Mouse (Mus musculus) neural tube, embryonic 13.5 days (tissue): Measurements from ENCODE around the gene Zfp715. TPM values are rescaled to one million over a fixed set of nuclear protein-coding genes. Genes with fewer than 3 reads are reported as not detected.
"Not testable (repeated sequence)": the region's sequence is repeated elsewhere in the genome, so short reads cannot be mapped to it uniquely, and the experiment has no call there.

Source experiments
- ATAC-seq: fragments of 200-750 bp; cut with Nextera tagmentation; 2 replicates; pipeline ENCODE4 v1.8.0; 2017; ENCODE audit warnings: low read depth, mild to moderate bottlenecking, moderate TSS enrichment, moderate library complexity
- H3K27ac ChIP-seq: fragments of 300-500 bp; sonication (generic); replicated peaks from 2 replicates; pipeline ENCODE4 v1.5.1; 2015; ENCODE audit warnings: moderate library complexity, mild to moderate bottlenecking, inconsistent platforms
- H3K27me3 ChIP-seq: fragments of 300-500 bp; sonication (generic); 2 replicates; pipeline ENCODE4 v1.6.1; 2015; ENCODE audit warnings: mild to moderate bottlenecking, inconsistent platforms
- H3K36me3 ChIP-seq: fragments of 300-500 bp; sonication (generic); 2 replicates; pipeline ENCODE4 v1.6.1; 2015; ENCODE audit warnings: mild to moderate bottlenecking, inconsistent platforms
- H3K4me1 ChIP-seq: fragments of 300-500 bp; sonication (generic); replicated peaks from 2 replicates; pipeline ENCODE4 v1.6.1; 2015; ENCODE audit warnings: inconsistent platforms
- H3K4me2 ChIP-seq: fragments of 300-500 bp; sonication (generic); 2 replicates; pipeline ENCODE4 v1.6.1; 2015; ENCODE audit warnings: inconsistent platforms, mild to moderate bottlenecking, moderate library complexity
- H3K4me3 ChIP-seq: fragments of 300-500 bp; sonication (generic); 2 replicates; pipeline ENCODE4 v1.5.1; 2015; ENCODE audit warnings: mild to moderate bottlenecking, inconsistent platforms
- H3K9ac ChIP-seq: fragments of 300-500 bp; sonication (generic); 2 replicates; pipeline ENCODE4 v1.6.1; 2015; ENCODE audit warnings: moderate library complexity, mild to moderate bottlenecking, inconsistent platforms
- H3K9me3 ChIP-seq: fragments of 300-500 bp; sonication (generic); 2 replicates; pipeline ENCODE4 v1.6.1; 2016; ENCODE audit warnings: inconsistent platforms
- WGBS: fragments of 180-500 bp; shearing (Covaris S2); methylation state at CpG from one replicate; pipeline ENCODE4 v1.1.7; 2015; 5-methylcytosine and 5-hydroxymethylcytosine counted together
- polyA plus RNA-seq: library from polyadenylated mRNA; unstranded; fragments of >200 nt; fragmentation: Nextera tagmentation; extraction: Ambion mirVana; gene quantifications from 2 replicates; pipeline ENCODE4 v1.2.1, GENCODE M21; 2015

Zfp715 gene
- 16.2 and 17.4 TPM in 2 replicates for polyA plus RNA-seq

- H3K4me2 ChIP-seq, result peak within 1 kb of the TSS; percentile 86
- no peaks in the 10 kb centered on the region for H3K9me3 ChIP-seq
- peaks cover 23% of the 10 kb centered on the region for H3K36me3 ChIP-seq
- H3K4me3 ChIP-seq, result peak within 1 kb of the TSS; percentile 83
- H3K27ac ChIP-seq, result peak within 1 kb of the TSS; percentile 83
- under 1% methylated on average over 33 of the region's 33 CpGs for WGBS
- H3K27me3 ChIP-seq, result no peaks in the 10 kb centered on the region
- peak; percentile 96 for ATAC-seq
- H3K4me1 ChIP-seq, result peaks cover 30% of the 10 kb centered on the region
- H3K9ac ChIP-seq, result peak within 1 kb of the TSS; percentile 87
These were observed at the start of gene Zfp715 for GRCm38 (mm10) chr7:43313013-43313428. TSS of gene Zfp715 (minus strand) at chr7:43313294.

- no peaks in the 10 kb centered on the region for H3K9me3 ChIP-seq
- no peak overlapping the region for H3K4me3 ChIP-seq
- no peaks in the 10 kb centered on the region for H3K27me3 ChIP-seq
- no peak overlapping the region for H3K27ac ChIP-seq
- H3K4me2 ChIP-seq, result no peak overlapping the region
- no peaks in the 10 kb centered on the region for H3K4me1 ChIP-seq
- whole genome bisulfite sequencing, result 77% methylated on average over 4 of the region's 4 CpGs
- H3K9ac ChIP-seq, result no peak overlapping the region
- no peak for ATAC-seq
- no peaks in the 10 kb centered on the region for H3K36me3 ChIP-seq
These were observed 48.9 kb upstream of the Zfp715 start for GRCm38 (mm10) chr7:43362021-43362420.

GRCm38 (mm10) chr7:43361442-43361841 lies 48.3 kb upstream of the Zfp715 start:
- no peaks in the 10 kb centered on the region for H3K9me3 ChIP-seq

GRCm38 (mm10) chr7:43358556-43358955 lies 45.5 kb upstream of the Zfp715 start:
- Histone ChIP-seq H3K4me1 (no peaks in the 10 kb centered on the region), H3K27me3 (no peaks in the 10 kb centered on the region), H3K27ac (no peak overlapping the region), H3K4me3 (no peak overlapping the region), H3K36me3 (no peaks in the 10 kb centered on the region), H3K9ac (no peak overlapping the region), H3K4me2 (no peak overlapping the region), H3K9me3 (no peaks in the 10 kb centered on the region)
- no peak for ATAC-seq
- 86% methylated on average over 3 of the region's 3 CpGs for WGBS

More at GRCm38 (mm10) chr7:43361442-43361841, 48.3 kb upstream of the Zfp715 start:
- Histone ChIP-seq H3K4me3 (no peak overlapping the region), H3K9ac (no peak overlapping the region), H3K4me1 (no peaks in the 10 kb centered on the region), H3K4me2 (no peak overlapping the region), H3K27me3 (no peaks in the 10 kb centered on the region), H3K27ac (no peak overlapping the region), H3K36me3 (no peaks in the 10 kb centered on the region)
- no peak for ATAC-seq
- WGBS, result 83% methylated on average over 1 of the region's 1 CpGs

- Histone ChIP-seq H3K4me2 (no peak overlapping the region), H3K27ac (no peak overlapping the region), H3K27me3 (no peaks in the 10 kb centered on the region), H3K4me1 (no peaks in the 10 kb centered on the region), H3K4me3 (no peak overlapping the region), H3K36me3 (no peaks in the 10 kb centered on the region), H3K9me3 (no peaks in the 10 kb centered on the region), H3K9ac (no peak overlapping the region)
- no peak for ATAC-seq
- WGBS, result 13% methylated on average over 12 of the region's 12 CpGs
These were observed 42.1 kb upstream of the Zfp715 start for GRCm38 (mm10) chr7:43354893-43355835.

- H3K9me3 ChIP-seq, result no peaks in the 10 kb centered on the region
- H3K9ac ChIP-seq, result no peak overlapping the region
- ATAC-seq, result no peak
- H3K4me2 ChIP-seq, result no peak overlapping the region
- no peaks in the 10 kb centered on the region for H3K4me1 ChIP-seq
- 86% methylated on average over 4 of the region's 4 CpGs for WGBS
- H3K27me3 ChIP-seq, result no peaks in the 10 kb centered on the region
- no peak overlapping the region for H3K27ac ChIP-seq
- no peak overlapping the region for H3K4me3 ChIP-seq
- H3K36me3 ChIP-seq, result no peaks in the 10 kb centered on the region
These were observed 40.7 kb upstream of the Zfp715 start for GRCm38 (mm10) chr7:43353758-43354157.

- 80% methylated on average over 4 of the region's 4 CpGs for WGBS
- Histone ChIP-seq H3K4me3 (no peak overlapping the region), H3K27me3 (no peaks in the 10 kb centered on the region), H3K27ac (no peak overlapping the region), H3K9ac (no peak overlapping the region), H3K4me1 (no peaks in the 10 kb centered on the region), H3K9me3 (no peaks in the 10 kb centered on the region), H3K36me3 (no peaks in the 10 kb centered on the region), H3K4me2 (no peak overlapping the region)
- ATAC-seq, result no peak
These were observed 40.0 kb upstream of the Zfp715 start for GRCm38 (mm10) chr7:43353118-43353517.

GRCm38 (mm10) chr7:43351154-43351553 lies 38.1 kb upstream of the Zfp715 start, which contains the start of gene Siglecf:
TSS of gene Siglecf (plus strand) at chr7:43351341.
- no peak within 1 kb of the TSS for H3K4me2 ChIP-seq
- H3K4me1 ChIP-seq, result no peaks in the 10 kb centered on the region
- no peaks in the 10 kb centered on the region for H3K36me3 ChIP-seq
- H3K27me3 ChIP-seq, result no peaks in the 10 kb centered on the region
- H3K27ac ChIP-seq, result no peak within 1 kb of the TSS
- H3K9me3 ChIP-seq, result no peaks in the 10 kb centered on the region
- 74% methylated on average over 3 of the region's 3 CpGs for WGBS
- H3K9ac ChIP-seq, result no peak within 1 kb of the TSS
- no peak for ATAC-seq
- no peak within 1 kb of the TSS for H3K4me3 ChIP-seq

GRCm38 (mm10) chr7:43349623-43350022 lies 36.5 kb upstream of the Zfp715 start:
- H3K4me1 ChIP-seq, H3K4me2 ChIP-seq, H3K27ac ChIP-seq, H3K9me3 ChIP-seq, H3K4me3 ChIP-seq, ATAC-seq, H3K27me3 ChIP-seq, H3K9ac ChIP-seq, H3K36me3 ChIP-seq: not testable (repeated sequence)
- WGBS, result 78% methylated on average over 5 of the region's 5 CpGs

GRCm38 (mm10) chr7:43346571-43346970 lies 33.5 kb upstream of the Zfp715 start:
- no peak overlapping the region for H3K4me3 ChIP-seq
- H3K27ac ChIP-seq, result no peak overlapping the region
- 61% methylated on average over 1 of the region's 1 CpGs for WGBS
- no peak for ATAC-seq
- H3K4me2 ChIP-seq, result no peak overlapping the region
- no peaks in the 10 kb centered on the region for H3K9me3 ChIP-seq
- H3K27me3 ChIP-seq, result no peaks in the 10 kb centered on the region
- no peaks in the 10 kb centered on the region for H3K4me1 ChIP-seq
- no peak overlapping the region for H3K9ac ChIP-seq
- H3K36me3 ChIP-seq, result no peaks in the 10 kb centered on the region

GRCm38 (mm10) chr7:43346148-43346547 lies 33.1 kb upstream of the Zfp715 start:
- no peaks in the 10 kb centered on the region for H3K4me1 ChIP-seq
- WGBS, result 76% methylated on average over 4 of the region's 4 CpGs
- H3K9ac ChIP-seq, result no peak overlapping the region
- no peaks in the 10 kb centered on the region for H3K9me3 ChIP-seq
- no peak overlapping the region for H3K27ac ChIP-seq
- H3K4me3 ChIP-seq, result no peak overlapping the region
- ATAC-seq, result no peak
- no peaks in the 10 kb centered on the region for H3K27me3 ChIP-seq
- no peak overlapping the region for H3K4me2 ChIP-seq
- no peaks in the 10 kb centered on the region for H3K36me3 ChIP-seq

- Histone ChIP-seq H3K27ac (no peak overlapping the region), H3K9ac (no peak overlapping the region), H3K4me1 (no peaks in the 10 kb centered on the region), H3K4me3 (no peak overlapping the region), H3K36me3 (no peaks in the 10 kb centered on the region), H3K4me2 (no peak overlapping the region), H3K9me3 (no peaks in the 10 kb centered on the region), H3K27me3 (no peaks in the 10 kb centered on the region)
- ATAC-seq, result no peak
- 82% methylated on average over 4 of the region's 4 CpGs for WGBS
These were observed 31.4 kb upstream of the Zfp715 start for GRCm38 (mm10) chr7:43344491-43344890.
